Mouse (Mus musculus) embryonic facial prominence, embryonic 11.5 days (tissue): ENCODE measurements around the gene Smpd3. TPM values are rescaled to one million over a fixed set of nuclear protein-coding genes. Genes with fewer than 3 reads are reported as not detected.

ENCODE experiments used
- ATAC-seq: fragments of 200-750 bp; cut with Nextera tagmentation; replicated peaks from 2 replicates; pipeline ENCODE4 v1.8.0; 2017; ENCODE audit warnings: low read depth; ENCODE audit not compliant: insufficient number of reproducible peaks, low FRiP score, low TSS enrichment
- DNase-seq: peaks from one replicate; pipeline ENCODE4 v3.0.0-alpha.2; 2015; ENCODE audit warnings: low spot score
- H3K27ac ChIP-seq: fragments of 300-500 bp; sonication (generic); replicated peaks from 2 replicates; pipeline ENCODE4 v1.5.1; 2014; ENCODE audit warnings: mild to moderate bottlenecking, low read depth, low read length, control low read depth
- H3K27me3 ChIP-seq: fragments of 300-500 bp; sonication (generic); 2 replicates; pipeline ENCODE4 v1.6.1; 2014; ENCODE audit warnings: mild to moderate bottlenecking, low read length, moderate library complexity, mixed read lengths; ENCODE audit not compliant: control insufficient read depth, insufficient read depth
- H3K36me3 ChIP-seq: fragments of 300-500 bp; sonication (generic); replicated peaks from 2 replicates; pipeline ENCODE4 v1.6.1; 2014; ENCODE audit warnings: low read depth, mild to moderate bottlenecking, low read length, moderate library complexity, mixed read lengths; ENCODE audit not compliant: control insufficient read depth, insufficient read depth
- H3K4me1 ChIP-seq: fragments of 300-500 bp; sonication (generic); 2 replicates; pipeline ENCODE4 v1.6.1; 2014; ENCODE audit warnings: low read length, mixed read lengths; ENCODE audit not compliant: control insufficient read depth, insufficient read depth
- H3K4me2 ChIP-seq: fragments of 300-500 bp; sonication (generic); 2 replicates; pipeline ENCODE4 v1.6.1; 2014; ENCODE audit warnings: low read depth, mild to moderate bottlenecking, control low read depth, low read length, moderate library complexity
- H3K4me3 ChIP-seq: fragments of 300-500 bp; sonication (generic); 2 replicates; pipeline ENCODE4 v1.5.1; 2014; ENCODE audit warnings: low read depth, low read length, control low read depth
- H3K9ac ChIP-seq: fragments of 300-500 bp; sonication (generic); replicated peaks from 2 replicates; pipeline ENCODE4 v1.6.1; 2014; ENCODE audit warnings: mild to moderate bottlenecking, control low read depth, low read length
- H3K9me3 ChIP-seq: fragments of 300-500 bp; sonication (generic); replicated peaks from 2 replicates; pipeline ENCODE4 v1.6.1; 2016; ENCODE audit warnings: mild to moderate bottlenecking, low read length, inconsistent platforms, mixed read lengths; ENCODE audit not compliant: control insufficient read depth
- WGBS: fragments of 180-500 bp; shearing (Covaris S2); extraction: QIAGEN DNeasy Blood & Tissue Kit; methylation state at CpG from one replicate; pipeline ENCODE4 v1.1.7; 2014; 5-methylcytosine and 5-hydroxymethylcytosine counted together
- polyA plus RNA-seq: library from polyadenylated mRNA; unstranded; fragments of >200 nt; fragmentation: Nextera tagmentation; extraction: Ambion mirVana; gene quantifications from 2 replicates; pipeline ENCODE4 v1.2.1, GENCODE M21; 2014

Gene Smpd3
- polyA plus RNA-seq, 1 experiment from 2014 or later, result 2.0 TPM

DNA sequence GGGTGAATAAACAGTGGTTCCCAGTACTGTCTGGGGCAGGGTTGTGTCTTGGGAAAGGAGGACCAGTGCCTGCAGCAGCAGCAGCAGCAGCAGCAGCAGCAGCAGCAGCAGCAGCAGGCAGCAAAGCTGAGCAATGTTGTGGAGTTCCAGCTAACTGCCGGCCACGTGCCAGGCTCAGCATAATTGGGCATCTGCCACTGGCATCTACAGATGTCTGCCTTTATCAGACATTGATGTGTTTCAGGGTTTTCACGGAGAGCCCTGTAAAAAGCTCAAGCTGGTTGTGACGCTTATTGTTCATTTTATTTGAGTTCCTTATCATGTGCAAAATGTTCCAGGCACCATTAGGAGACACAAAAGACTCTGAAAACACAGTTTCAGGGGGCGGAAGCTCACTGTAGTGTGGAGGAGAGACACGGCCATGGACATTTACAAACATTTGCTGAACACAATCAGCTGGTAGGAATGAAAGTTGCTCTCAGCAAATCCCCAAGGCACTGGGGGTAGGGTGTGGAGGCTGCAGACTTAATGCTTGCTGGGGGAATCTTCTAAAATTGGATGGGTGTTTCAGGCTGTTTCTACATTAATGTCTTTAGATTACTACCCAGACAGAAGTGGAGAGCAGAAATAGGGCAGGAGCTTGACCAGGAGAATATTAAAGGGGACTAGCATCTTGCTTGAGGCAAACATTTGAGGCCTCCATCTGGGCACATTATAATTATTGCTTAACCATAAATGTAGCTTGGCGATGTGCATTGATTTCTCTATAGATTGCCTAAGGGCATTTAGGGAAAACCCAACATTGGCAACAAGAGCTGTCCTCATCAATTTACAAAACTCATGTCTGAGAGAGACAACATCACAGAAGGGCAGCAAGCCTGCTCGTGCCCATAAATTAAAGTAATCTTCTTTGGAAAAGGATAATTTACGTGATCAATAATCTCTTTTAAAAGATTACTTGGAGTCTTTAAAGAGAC is 36.8 kb downstream of the Smpd3 start:
- no peak for ATAC-seq

DNA sequence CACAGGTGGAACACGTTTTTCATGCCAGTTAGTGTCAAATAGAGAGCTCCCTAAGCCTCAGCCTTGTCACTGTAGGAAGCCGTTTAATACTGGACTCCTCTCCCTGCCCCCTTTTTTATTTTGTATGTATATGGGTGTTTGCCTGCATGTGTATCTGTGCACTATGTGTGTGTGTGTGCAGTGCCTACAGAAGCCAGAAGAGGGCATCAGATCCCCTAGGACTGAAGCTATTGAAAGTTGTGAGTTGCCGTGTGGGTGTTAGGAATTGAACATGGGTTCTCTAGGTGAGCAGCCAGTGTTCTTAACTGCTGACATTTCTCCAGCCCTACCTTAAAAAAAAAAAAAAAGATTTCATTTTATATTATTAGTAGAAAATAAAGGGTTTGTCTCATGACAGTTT is 38.1 kb downstream of the Smpd3 start:
- no peak overlapping the region for H3K4me2 ChIP-seq
- no peaks in the 10 kb centered on the region for H3K27me3 ChIP-seq
- no peak for ATAC-seq
- no peak for DNase-seq
- H3K4me3 ChIP-seq, result no peak overlapping the region
- H3K36me3 ChIP-seq, result no peaks in the 10 kb centered on the region
- no peaks in the 10 kb centered on the region for H3K9me3 ChIP-seq
- H3K27ac ChIP-seq, result no peak overlapping the region
- no peak overlapping the region for H3K9ac ChIP-seq
- no peaks in the 10 kb centered on the region for H3K4me1 ChIP-seq
- WGBS, result 90% methylated on average over 3 of the region's 3 CpGs

More for the DNA sequence above, 36.8 kb downstream of the Smpd3 start:
- Histone ChIP-seq H3K36me3 (no peaks in the 10 kb centered on the region), H3K4me1 (no peaks in the 10 kb centered on the region), H3K4me2 (no peak overlapping the region), H3K9me3 (no peaks in the 10 kb centered on the region), H3K27me3 (no peaks in the 10 kb centered on the region), H3K27ac (no peak overlapping the region), H3K4me3 (no peak overlapping the region), H3K9ac (no peak overlapping the region)
- no peak for DNase-seq
- 73% methylated on average over 9 of the region's 9 CpGs for WGBS

DNA sequence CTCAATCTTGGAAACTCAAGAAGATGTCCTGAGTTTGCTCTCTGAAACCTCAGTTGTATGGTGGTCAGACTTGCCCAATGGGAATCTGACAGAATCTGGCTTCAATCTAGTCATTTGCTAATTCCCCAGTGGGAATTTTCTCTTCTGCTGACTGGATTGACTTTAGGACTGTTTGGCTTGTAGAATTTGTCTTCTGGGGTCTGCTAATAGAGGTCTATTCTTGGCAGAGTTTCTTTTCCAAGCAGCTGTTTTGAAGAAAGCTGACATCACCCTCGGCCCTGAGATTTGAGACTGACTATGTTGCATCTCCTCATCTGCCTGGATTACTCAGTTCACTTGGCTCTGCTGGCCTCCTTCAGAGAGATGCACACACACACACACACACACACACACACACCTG is 38.9 kb downstream of the Smpd3 start:
- no peak overlapping the region for H3K9ac ChIP-seq
- H3K27me3 ChIP-seq, result no peaks in the 10 kb centered on the region
- H3K4me2 ChIP-seq, result no peak overlapping the region
- no peaks in the 10 kb centered on the region for H3K4me1 ChIP-seq
- no peaks in the 10 kb centered on the region for H3K9me3 ChIP-seq
- DNase-seq (no peak), ATAC-seq (no peak)
- no peak overlapping the region for H3K4me3 ChIP-seq
- no peak overlapping the region for H3K27ac ChIP-seq
- no peaks in the 10 kb centered on the region for H3K36me3 ChIP-seq
- 85% methylated on average over 1 of the region's 1 CpGs for WGBS

DNA sequence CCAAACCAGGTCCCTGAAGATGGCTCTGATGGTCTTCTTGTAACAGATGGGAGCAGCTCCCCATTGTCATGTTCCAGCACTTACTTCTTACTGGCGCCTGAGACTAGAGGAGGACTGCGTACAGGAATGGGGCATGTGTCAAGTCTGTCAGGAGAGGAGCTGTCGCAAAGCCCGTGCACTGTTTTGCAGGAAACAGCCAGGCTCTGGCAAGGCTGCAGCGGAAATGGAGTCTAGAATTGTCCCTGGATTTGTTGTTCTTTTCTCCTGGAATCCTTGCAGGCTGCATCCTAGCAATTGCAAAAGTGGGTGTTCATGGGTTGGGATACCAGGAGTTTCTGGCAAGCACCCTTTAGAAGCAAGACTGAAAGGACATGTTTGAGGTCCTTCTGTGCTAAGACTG is 39.5 kb downstream of the Smpd3 start:
- H3K4me1 ChIP-seq, result no peaks in the 10 kb centered on the region
- ATAC-seq (no peak), DNase-seq (no peak)
- H3K36me3 ChIP-seq, result no peaks in the 10 kb centered on the region
- no peaks in the 10 kb centered on the region for H3K9me3 ChIP-seq
- H3K27me3 ChIP-seq, result no peaks in the 10 kb centered on the region
- no peak overlapping the region for H3K4me3 ChIP-seq
- no peak overlapping the region for H3K27ac ChIP-seq
- WGBS, result 69% methylated on average over 5 of the region's 5 CpGs
- no peak overlapping the region for H3K9ac ChIP-seq
- no peak overlapping the region for H3K4me2 ChIP-seq

DNA sequence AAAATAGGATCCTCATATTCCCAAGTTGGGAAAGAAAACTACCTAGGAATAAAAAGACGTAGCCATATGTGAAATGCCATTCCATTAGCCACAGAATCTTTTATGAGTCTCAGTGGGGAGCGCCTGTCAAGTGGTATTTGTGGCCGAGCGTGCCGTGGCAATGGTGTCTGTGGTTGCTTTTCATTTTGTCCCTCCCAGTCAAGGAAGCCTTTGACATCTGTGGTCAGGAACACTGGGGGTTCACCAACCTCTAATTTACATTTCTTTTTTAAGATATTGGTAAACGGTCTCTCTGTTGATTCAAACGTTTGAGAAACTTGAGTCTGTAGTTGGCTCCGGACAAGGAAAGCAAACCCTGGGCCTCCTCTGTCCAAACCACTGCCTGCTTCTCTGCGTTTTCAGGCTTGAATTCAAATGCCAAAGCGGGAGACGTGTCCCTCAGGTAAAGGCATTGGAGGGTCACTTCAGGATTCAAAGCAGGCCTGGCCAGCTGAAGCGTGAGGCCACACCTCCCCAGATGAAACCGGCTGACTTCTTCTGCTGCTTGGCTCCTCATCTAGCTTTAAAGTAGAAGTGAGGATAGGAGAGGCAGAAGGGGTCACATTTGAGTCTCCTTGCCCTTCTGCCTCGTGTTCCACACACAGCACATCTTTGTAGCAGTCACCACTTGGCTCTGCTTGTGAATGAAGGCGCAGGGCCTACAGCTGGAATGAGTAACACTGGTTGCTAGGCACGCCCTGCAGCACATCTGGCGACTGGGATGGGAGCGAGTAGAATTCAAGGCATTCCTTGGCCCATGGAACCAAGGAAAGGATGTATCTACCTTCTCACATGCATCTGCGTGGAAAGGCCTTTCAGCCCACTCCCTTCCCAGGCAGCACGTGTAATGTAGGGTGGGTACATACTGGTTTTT is 45.0 kb downstream of the Smpd3 start:
- no peaks in the 10 kb centered on the region for H3K9me3 ChIP-seq
- no peak for DNase-seq
- 76% methylated on average over 20 of the region's 20 CpGs for WGBS

DNA sequence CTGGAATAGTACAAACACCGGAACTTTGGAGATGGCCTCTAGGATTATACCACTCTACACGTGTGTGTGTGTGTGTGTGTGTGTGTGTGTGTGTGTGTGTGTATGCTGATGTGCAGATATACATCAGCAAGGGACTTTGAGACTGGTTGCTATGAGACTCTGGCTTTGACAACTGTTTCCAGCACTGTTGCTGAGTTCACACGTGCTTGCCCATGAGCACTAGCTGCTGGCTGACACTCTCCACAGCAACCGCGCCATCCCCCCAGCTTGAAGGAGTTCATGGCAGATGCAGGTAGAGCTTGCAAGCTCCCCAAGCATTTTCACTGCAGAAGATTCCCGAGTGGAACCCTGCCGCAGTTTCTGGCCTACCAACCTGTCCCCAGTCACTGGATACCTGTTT is 48.3 kb downstream of the Smpd3 start:
- no peak overlapping the region for H3K4me2 ChIP-seq
- WGBS, result 60% methylated on average over 7 of the region's 7 CpGs

More for the DNA sequence above, 45.0 kb downstream of the Smpd3 start:
- Histone ChIP-seq H3K4me3 (no peak overlapping the region), H3K36me3 (no peaks in the 10 kb centered on the region), H3K9ac (no peak overlapping the region), H3K4me2 (no peak overlapping the region), H3K4me1 (no peaks in the 10 kb centered on the region), H3K27me3 (no peaks in the 10 kb centered on the region), H3K27ac (no peak overlapping the region)
- no peak for ATAC-seq

DNA sequence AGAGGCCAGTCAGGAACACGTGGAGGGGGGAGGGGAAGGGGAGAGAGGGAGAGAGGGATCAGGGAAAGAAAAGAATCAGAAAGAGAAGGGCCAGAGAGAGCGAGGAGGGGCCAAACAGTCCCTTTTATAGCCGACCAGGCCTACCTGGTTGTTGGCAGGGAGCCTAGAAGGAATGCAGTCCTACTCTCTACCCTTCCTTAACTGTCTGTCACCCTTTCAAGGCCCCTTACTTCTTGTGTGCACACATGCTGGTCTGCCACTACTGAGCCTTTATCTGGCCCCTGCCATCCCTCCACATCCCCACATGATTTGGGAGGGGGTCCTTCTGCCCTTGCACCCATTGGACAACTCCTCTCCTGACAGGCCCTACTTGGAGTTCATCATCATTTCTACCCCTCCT is 49.1 kb downstream of the Smpd3 start:
- Histone ChIP-seq H3K4me3 (no peak overlapping the region), H3K4me2 (no peak overlapping the region)
- 49% methylated on average over 3 of the region's 3 CpGs for WGBS

More for the DNA sequence above, 48.3 kb downstream of the Smpd3 start:
- Histone ChIP-seq H3K27ac (no peak overlapping the region), H3K27me3 (no peaks in the 10 kb centered on the region), H3K9me3 (no peaks in the 10 kb centered on the region), H3K4me3 (no peak overlapping the region), H3K4me1 (no peaks in the 10 kb centered on the region), H3K9ac (no peak overlapping the region), H3K36me3 (no peaks in the 10 kb centered on the region)
- no peak for DNase-seq
- ATAC-seq, result no peak

More for the DNA sequence above, 49.1 kb downstream of the Smpd3 start:
- no peaks in the 10 kb centered on the region for H3K27me3 ChIP-seq
- H3K4me1 ChIP-seq, result no peaks in the 10 kb centered on the region
- H3K9me3 ChIP-seq, result no peaks in the 10 kb centered on the region
- no peaks in the 10 kb centered on the region for H3K36me3 ChIP-seq
- no peak overlapping the region for H3K27ac ChIP-seq
- no peak for DNase-seq
- no peak for ATAC-seq
- H3K9ac ChIP-seq, result no peak overlapping the region
